Mouse (Mus musculus): Measurements from ENCODE around the gene Fgfrl1.
"Not testable (repeated sequence)": the region's sequence is repeated elsewhere in the genome, so short reads cannot be mapped to it uniquely, and the experiment has no call there.

Fgfrl1 gene

GRCm38 (mm10) chr5:108703754-108704626 is 11.8 kb downstream of the Fgfrl1 start:
- no peak for DNase-seq

DNA sequence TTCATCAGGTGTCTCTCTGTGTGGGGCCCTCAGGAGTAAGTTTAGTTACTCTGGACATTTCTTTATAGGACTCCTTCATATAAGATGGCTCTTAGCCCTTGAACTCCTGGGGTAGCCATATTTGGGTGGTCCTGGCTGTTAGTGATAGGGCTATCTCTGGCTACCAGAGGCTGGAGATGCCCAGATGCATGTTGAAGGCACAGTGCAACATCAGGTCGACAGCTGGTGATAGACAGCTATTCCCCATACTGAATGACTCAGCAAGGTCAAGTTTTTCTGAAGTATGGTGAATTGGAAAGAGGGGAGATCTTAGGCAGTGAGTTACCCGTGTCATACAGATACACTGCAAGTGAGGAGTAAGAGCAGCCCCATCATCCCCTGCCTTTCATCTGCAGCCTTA is 15.6 kb downstream of the Fgfrl1 start:
- DNase-seq = no peak

DNA sequence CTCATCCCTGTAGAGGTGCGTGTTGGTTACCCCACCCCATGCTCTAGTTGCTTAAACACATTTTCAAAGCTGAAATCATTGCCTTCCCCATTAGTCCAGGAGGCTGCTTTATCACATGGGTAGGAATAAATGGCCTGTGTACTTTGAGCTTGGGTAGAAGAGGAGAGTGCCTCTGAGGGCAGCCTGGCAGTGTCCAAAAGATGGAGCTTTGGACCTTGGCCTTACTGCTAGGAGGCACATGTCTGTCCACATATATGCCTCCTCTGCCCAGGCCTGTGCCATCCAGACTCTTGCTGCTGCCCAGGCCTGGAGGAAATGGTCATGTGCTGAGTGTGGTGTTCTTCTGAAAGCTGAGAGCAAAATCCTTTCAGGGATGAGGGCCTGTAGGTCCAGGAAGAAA is 16.2 kb downstream of the Fgfrl1 start:
- DNase-seq = peak; percentile 88

DNA sequence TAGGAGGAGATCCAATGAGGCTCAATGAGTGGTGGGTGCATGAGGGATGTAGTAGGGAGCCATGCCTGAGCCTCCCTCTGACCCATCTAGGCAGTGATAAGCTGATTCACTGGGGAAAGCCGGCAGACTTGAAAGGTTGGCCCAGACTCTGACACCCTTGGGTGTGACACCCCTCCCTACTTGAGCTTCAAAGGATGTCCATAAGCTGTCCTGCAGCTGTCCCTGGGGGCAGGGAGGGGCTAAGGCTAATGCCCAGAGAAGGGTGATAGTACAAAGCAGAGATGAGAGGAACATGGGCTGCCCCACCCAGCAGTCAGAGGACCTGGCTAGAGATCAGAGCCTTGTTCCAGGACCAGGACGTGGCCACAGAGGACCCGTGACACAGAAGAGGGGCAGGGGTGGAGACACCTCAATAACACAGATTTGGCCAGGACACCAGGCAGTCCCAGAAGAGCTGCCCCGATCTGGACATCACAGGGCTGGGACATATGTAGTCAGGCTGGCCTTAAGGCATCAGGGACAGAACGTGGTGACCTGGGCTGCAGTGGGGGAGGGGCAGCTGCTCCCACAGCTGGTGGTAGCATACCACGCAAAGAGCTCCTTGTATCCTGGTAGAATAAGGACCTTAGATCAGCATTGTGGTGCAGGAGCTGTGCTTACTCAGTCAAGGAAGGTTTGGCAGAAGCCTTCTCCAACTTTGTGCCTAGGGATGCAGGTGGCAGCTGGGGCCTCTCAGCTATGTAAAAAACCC is 17.0 kb downstream of the Fgfrl1 start:
- no peak for DNase-seq

DNA sequence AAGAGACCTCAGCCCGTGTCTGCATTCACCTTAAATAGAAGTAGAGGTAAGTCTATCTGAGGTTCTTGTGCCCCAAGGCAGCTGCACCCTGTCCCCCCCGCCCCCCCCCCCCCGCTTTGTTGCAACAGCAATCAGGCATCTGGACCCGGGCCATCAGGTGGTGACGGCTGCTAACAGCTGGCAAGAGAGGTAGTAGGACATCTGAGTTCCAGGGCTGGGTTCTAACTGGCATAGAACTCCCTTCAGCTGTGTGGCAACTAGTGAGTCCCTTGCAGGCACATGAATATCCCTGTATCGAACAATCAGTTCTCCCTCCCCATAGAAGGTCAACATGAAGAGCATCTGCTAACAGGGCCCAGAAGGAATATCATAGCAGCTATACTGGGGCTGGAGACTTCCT is 19.8 kb downstream of the Fgfrl1 start:
- no peak for DNase-seq

- no peak for DNase-seq
Observed at GRCm38 (mm10) chr5:108713096-108713495, 20.9 kb downstream of the Fgfrl1 start.

GRCm38 (mm10) chr5:108713691-108714090 is 21.5 kb downstream of the Fgfrl1 start:
- no peak for DNase-seq

GRCm38 (mm10) chr5:108714149-108714548 is 22.0 kb downstream of the Fgfrl1 start:
- no peak for DNase-seq

DNA sequence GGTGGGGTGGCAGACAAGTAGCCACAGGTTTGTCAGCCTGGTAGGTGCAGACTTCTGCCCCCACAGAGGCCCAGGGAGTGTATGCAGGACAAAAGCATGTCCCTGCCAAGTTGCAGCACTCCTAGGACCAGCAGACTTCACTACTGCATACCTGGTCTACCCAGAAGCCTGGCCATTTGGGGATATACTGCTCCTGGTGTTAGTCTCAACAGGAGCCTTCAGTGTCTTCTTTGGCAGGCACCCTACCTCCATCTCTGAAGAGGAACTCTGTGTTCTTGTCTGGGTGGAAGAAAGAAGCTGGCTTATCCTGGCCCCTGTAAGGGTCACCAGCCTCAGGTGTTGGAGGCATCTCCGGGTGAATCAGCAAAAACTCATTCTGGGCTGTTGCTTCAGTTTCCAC is 23.8 kb downstream of the Fgfrl1 start:
- no peak for DNase-seq

- DNase-seq = no peak
Observed at GRCm38 (mm10) chr5:108718051-108718450, 25.9 kb downstream of the Fgfrl1 start.

DNA sequence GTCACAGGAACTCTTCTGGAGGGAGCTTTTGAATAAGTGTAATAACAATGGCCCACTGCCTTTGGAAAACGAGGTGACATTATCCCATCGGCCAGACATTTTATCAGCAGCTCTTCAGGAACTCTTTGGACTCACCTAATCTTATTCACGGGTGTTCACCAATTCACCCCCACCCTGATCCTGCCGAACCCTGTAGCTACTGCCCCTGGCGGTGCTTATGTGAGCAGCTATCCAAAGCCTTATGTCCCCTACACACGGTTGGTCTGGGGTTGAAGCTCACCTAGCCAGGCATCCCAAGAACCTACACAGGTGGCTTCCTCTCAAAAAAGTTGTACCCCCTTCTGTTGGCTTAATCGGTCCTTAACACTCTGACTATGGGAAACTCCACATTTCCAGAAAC is 27.6 kb downstream of the Fgfrl1 start:
- DNase-seq = no peak

- no peak for DNase-seq
Observed at GRCm38 (mm10) chr5:108724006-108724405, 31.8 kb downstream of the Fgfrl1 start.

- DNase-seq = peak; percentile 88
Observed at GRCm38 (mm10) chr5:108726557-108727248, 34.5 kb downstream of the Fgfrl1 start.

GRCm38 (mm10) chr5:108727425-108727824 is 35.2 kb downstream of the Fgfrl1 start:
- DNase-seq = no peak

- no peak for DNase-seq
Observed at GRCm38 (mm10) chr5:108741844-108742243, 49.7 kb downstream of the Fgfrl1 start.

DNA sequence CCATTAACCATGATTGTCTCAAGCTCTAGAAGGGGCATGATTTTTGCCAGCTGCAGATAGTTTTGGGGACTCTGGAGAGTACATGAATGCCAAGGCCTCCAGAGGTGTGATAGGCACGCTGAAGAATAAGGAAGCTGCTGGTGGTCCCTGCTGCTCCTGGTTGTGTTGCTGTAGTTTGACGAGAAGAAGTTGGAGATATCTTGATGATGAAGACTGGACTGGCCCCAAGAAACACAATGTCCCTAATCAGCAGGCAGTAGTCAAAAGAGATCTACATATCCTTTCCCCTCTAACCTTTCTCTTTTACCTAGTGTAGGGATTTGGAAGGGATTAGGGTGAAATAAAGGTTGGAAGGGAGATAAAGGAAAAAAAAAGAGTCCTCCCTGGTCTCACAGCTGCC is 50.4 kb downstream of the Fgfrl1 start:
- DNase-seq = no peak

DNA sequence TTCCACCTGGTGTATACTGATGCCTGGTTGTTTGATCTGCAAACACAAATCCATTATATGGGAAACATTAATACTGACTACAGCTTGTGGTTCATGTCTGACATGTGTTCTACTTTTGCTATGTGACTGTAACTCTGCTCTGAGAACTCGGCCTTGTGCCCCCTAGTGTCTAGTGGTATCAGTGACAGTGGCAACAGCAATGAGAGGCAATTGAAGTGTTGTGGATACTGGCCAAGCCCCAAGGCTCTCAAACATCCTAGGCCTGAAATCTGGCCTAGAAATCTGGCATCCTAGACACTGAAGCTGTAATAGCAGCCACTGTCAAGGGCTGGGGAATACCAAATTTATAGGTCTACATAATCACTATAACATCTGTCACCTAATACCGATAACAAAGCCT is 51.7 kb downstream of the Fgfrl1 start:
- DNase-seq = no peak

GRCm38 (mm10) chr5:108744629-108745028 is 52.4 kb downstream of the Fgfrl1 start:
- no peak for DNase-seq

- no peak for DNase-seq
Observed at GRCm38 (mm10) chr5:108750328-108751210, 58.4 kb downstream of the Fgfrl1 start.

GRCm38 (mm10) chr5:108751258-108751657 is 59.1 kb downstream of the Fgfrl1 start:
- DNase-seq = not testable (repeated sequence)

Data from kidney, adult 9 months (tissue).